Mouse (Mus musculus) central nervous system, embryonic 11.5 days (tissue): Measurements from ENCODE around the gene Ncstn. TPM values are rescaled to one million over a fixed set of nuclear protein-coding genes. Genes with fewer than 3 reads are reported as not detected.

Source experiments
- polyA plus RNA-seq: library from polyadenylated mRNA; depleted of rRNA; stranded (reverse); fragments of >200 nt; gene quantifications from 2 replicates; pipeline ENCODE4 v1.2.3, GENCODE M21; 2012; rRNA removed

Ncstn gene
- polyA plus RNA-seq, result 101 and 120 TPM in 2 replicates

GRCm38 (mm10) chr1:172082101-172082898 lies at the start of gene Ncstn, which contains the start of gene Copa:
Ncstn (minus strand) TSS chr1:172082795.
Copa (plus strand) TSS chr1:172082529.

GRCm38 (mm10) chr1:172126376-172127347 lies 44.1 kb upstream of the Ncstn start, which contains the start of gene Pex19:
Pex19 (plus strand) TSS chr1:172126755.

GRCm38 (mm10) chr1:172057491-172057921 lies 25.1 kb downstream of the Ncstn start, which contains the start of gene Nhlh1:
Nhlh1 (minus strand) TSS chr1:172057573.

GRCm38 (mm10) chr1:172028394-172029275 lies 54.0 kb downstream of the Ncstn start, which contains the start of gene Vangl2:
Vangl2 (minus strand) TSS chr1:172028444.

Other genes with a start within 250 kb of the Ncstn start
- gene Cd84, start 243.1 kb downstream of the Ncstn start, polyA plus RNA-seq, result 0.49 and 0.87 TPM in 2 replicates
- 0.06 TPM in 2 replicates for gene Gm10521, start 187.1 kb downstream of the Ncstn start, polyA plus RNA-seq
- gene Slamf6, start 165.3 kb downstream of the Ncstn start, polyA plus RNA-seq, result 0.11 and 0.12 TPM in 2 replicates
- gene Vangl2, start 54.4 kb downstream of the Ncstn start, polyA plus RNA-seq, result 68.5 and 70.9 TPM in 2 replicates
- 27.7 and 34.4 TPM in 2 replicates for gene Nhlh1, start 25.2 kb downstream of the Ncstn start, polyA plus RNA-seq
- gene Copa, start 266 bp downstream of the Ncstn start, polyA plus RNA-seq, result 114 and 141 TPM in 2 replicates
- gene Pex19, start 44.0 kb upstream of the Ncstn start, polyA plus RNA-seq, result 101 and 117 TPM in 2 replicates
- gene Dcaf8, start 65.3 kb upstream of the Ncstn start, polyA plus RNA-seq, result 109 TPM in 2 replicates
- gene Pea15a, start 124.0 kb upstream of the Ncstn start, polyA plus RNA-seq, result 189 and 197 TPM in 2 replicates
- 7.0 and 8.0 TPM in 2 replicates for gene Casq1, start 137.1 kb upstream of the Ncstn start, polyA plus RNA-seq
- gene Atp1a4, start 175.6 kb upstream of the Ncstn start, polyA plus RNA-seq, result 0.04 TPM in 2 replicates
- gene Igsf8, start 178.8 kb upstream of the Ncstn start, polyA plus RNA-seq, result 84.0 and 115 TPM in 2 replicates
- gene Atp1a2, start 215.3 kb upstream of the Ncstn start, polyA plus RNA-seq, result 11.4 and 13.3 TPM in 2 replicates
- gene Kcnj9, start 246.5 kb upstream of the Ncstn start, polyA plus RNA-seq, result 1.3 and 2.1 TPM in 2 replicates